Mouse (Mus musculus) liver, embryonic 16.5 days (tissue): ENCODE measurements around the gene Tmem150c. TPM values are rescaled to one million over a fixed set of nuclear protein-coding genes. Genes with fewer than 3 reads are reported as not detected.
A peak's percentile ranks its signal among the peaks of the same experiment; 100 is the strongest.

ENCODE experiments used
- ATAC-seq: fragments of 200-750 bp; cut with Nextera tagmentation; 2 replicates; pipeline ENCODE4 v1.8.0; 2017; ENCODE audit warnings: low read depth, mild to moderate bottlenecking, moderate number of reproducible peaks, moderate library complexity
- H3K27ac ChIP-seq: fragments of 300-500 bp; sonication (generic); 2 replicates; pipeline ENCODE4 v1.5.1; 2014; ENCODE audit warnings: mild to moderate bottlenecking, low read length
- H3K27me3 ChIP-seq: fragments of 300-500 bp; sonication (generic); 2 replicates; pipeline ENCODE4 v1.6.1; 2014; ENCODE audit warnings: low read depth, low read length, mixed read lengths; ENCODE audit not compliant: control insufficient read depth, insufficient read depth
- H3K36me3 ChIP-seq: fragments of 300-500 bp; sonication (generic); 2 replicates; pipeline ENCODE4 v1.6.1; 2014; ENCODE audit warnings: mild to moderate bottlenecking; ENCODE audit not compliant: control insufficient read depth, insufficient read depth
- H3K4me1 ChIP-seq: fragments of 300-500 bp; sonication (generic); 2 replicates; pipeline ENCODE4 v1.6.1; 2014; ENCODE audit warnings: low read depth, low read length, mixed read lengths; ENCODE audit not compliant: control insufficient read depth
- H3K4me2 ChIP-seq: fragments of 300-500 bp; sonication (generic); 2 replicates; pipeline ENCODE4 v1.6.1; 2014; ENCODE audit warnings: low read depth, low read length, mixed read lengths
- H3K4me3 ChIP-seq: fragments of 300-500 bp; sonication (generic); 2 replicates; pipeline ENCODE4 v1.5.1; 2014; ENCODE audit warnings: low read depth, mild to moderate bottlenecking, low read length
- H3K9ac ChIP-seq: fragments of 300-500 bp; sonication (generic); 2 replicates; pipeline ENCODE4 v1.6.1; 2014; ENCODE audit warnings: low read depth, low read length
- H3K9me3 ChIP-seq: fragments of 300-500 bp; sonication (generic); replicated peaks from 2 replicates; pipeline ENCODE4 v1.6.1; 2016; ENCODE audit warnings: low read length; ENCODE audit not compliant: control insufficient read depth
- WGBS: fragments of 180-500 bp; shearing (Covaris S2); extraction: QIAGEN DNeasy Blood & Tissue Kit; methylation state at CpG from one replicate; pipeline ENCODE4 v1.1.7; 2014; ENCODE audit not compliant: insufficient replicate concordance; 5-methylcytosine and 5-hydroxymethylcytosine counted together
- polyA plus RNA-seq: library from polyadenylated mRNA; unstranded; fragments of >200 nt; fragmentation: Nextera tagmentation; extraction: Ambion mirVana; gene quantifications from 2 replicates; pipeline ENCODE4 v1.2.1, GENCODE M21; 2015

Gene Tmem150c
- polyA plus RNA-seq, 1 experiment from 2014 or later = 0.67 TPM

- no peaks in the 10 kb centered on the region for H3K9me3 ChIP-seq
- H3K27me3 ChIP-seq = no peaks in the 10 kb centered on the region
- H3K36me3 ChIP-seq = no peaks in the 10 kb centered on the region
- no peak overlapping the region for H3K4me3 ChIP-seq
- ATAC-seq = no peak
- 30% methylated on average over 9 of the region's 9 CpGs for WGBS
- no peak overlapping the region for H3K4me2 ChIP-seq
- H3K27ac ChIP-seq = no peak overlapping the region
- H3K4me1 ChIP-seq = no peaks in the 10 kb centered on the region; the same call in 1 of the 2 replicates
- H3K9ac ChIP-seq = no peak overlapping the region
Observed at GRCm38 (mm10) chr5:100196397-100196796, 36.8 kb upstream of the Tmem150c start.

GRCm38 (mm10) chr5:100191438-100192190, 32.0 kb upstream of the Tmem150c start:
- no peaks in the 10 kb centered on the region for H3K27me3 ChIP-seq
- H3K9me3 ChIP-seq = no peaks in the 10 kb centered on the region
- WGBS = 68% methylated on average over 14 of the region's 14 CpGs
- H3K4me1 ChIP-seq = no peaks in the 10 kb centered on the region
- peak; percentile 74 for ATAC-seq
- peak overlapping the region; percentile 25; the same call in 1 of the 2 replicates for H3K27ac ChIP-seq
- no peak overlapping the region for H3K4me2 ChIP-seq
- H3K9ac ChIP-seq = no peak overlapping the region
- H3K36me3 ChIP-seq = no peaks in the 10 kb centered on the region
- no peak overlapping the region for H3K4me3 ChIP-seq

DNA sequence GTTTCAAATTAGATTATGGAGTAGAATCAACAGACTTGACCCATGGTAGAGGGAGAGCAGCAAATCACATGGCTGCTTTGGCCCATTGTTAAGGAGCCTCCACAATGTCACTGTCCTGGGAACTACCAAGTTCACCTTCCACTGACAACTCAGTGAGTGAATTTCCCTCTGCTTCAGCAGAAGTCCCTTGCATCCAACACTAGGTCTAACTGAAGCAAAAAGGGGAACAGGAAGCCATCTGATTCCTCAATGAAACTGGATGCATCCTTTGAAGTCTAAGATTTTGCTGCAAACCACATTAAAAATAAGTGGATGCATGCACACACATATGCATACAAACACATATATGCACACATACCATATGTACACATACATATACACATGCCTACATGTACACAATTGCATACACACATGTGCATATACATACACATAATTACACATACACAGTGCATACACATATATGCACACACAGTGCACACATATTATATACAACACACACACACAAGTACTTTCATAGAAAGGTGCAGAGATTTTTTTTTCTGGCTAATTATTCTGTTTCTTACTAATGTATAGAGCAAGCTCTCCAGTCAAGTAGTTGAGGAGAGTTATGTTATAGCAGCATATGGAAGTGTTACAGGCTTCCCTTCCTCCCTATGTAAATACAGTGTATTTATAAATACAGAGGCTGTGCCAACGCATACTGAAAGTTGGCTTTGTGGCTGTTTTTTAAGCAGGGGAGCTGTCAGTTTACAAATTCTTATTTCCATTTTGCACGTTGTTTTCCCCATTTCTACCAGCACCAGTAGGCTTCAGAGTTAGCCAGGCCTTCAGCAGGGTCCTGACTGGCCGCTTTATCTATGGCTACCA, 27.7 kb upstream of the Tmem150c start:
- Histone ChIP-seq H3K27me3 (no peaks in the 10 kb centered on the region), H3K27ac (no peak overlapping the region), H3K36me3 (no peaks in the 10 kb centered on the region), H3K4me3 (no peak overlapping the region), H3K4me2 (0 out of 2 replicates have a peak overlapping the region, but pooled peaks have one; percentile 1), H3K9me3 (no peaks in the 10 kb centered on the region), H3K9ac (no peak overlapping the region; the same call in 1 of the 2 replicates), H3K4me1 (no peaks in the 10 kb centered on the region)
- no peak for ATAC-seq
- 53% methylated on average over 3 of the region's 3 CpGs for WGBS

DNA sequence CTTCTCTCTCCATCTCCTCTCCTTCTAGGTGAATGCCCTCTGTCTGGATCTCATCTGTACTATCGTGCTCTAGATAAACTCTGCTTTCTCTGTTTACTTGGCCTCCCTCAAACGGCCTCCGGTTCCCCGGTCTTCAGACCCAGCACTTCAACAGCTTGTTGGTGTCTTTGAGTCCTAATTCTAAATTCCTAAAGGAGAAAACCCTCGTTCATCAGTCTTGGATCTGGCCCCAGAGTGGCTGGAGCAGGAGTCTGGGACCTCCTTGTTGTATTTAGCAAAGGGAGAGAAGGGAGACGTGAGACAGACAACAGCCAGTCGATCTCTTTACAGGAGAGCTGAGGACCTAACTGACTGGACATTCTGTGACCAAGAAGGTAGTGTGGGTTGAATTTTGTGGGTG, 27.0 kb upstream of the Tmem150c start:
- H3K4me2 ChIP-seq = peak overlapping the region; percentile 13; the same call in 1 of the 2 replicates
- no peaks in the 10 kb centered on the region for H3K27me3 ChIP-seq
- no peak overlapping the region for H3K4me3 ChIP-seq
- peak; percentile 30; the same call in 1 of the 2 replicates for ATAC-seq
- WGBS = 36% methylated on average over 7 of the region's 7 CpGs
- H3K36me3 ChIP-seq = no peaks in the 10 kb centered on the region
- no peaks in the 10 kb centered on the region for H3K9me3 ChIP-seq
- H3K4me1 ChIP-seq = no peaks in the 10 kb centered on the region; the same call in 1 of the 2 replicates
- no peak overlapping the region; the same call in 1 of the 2 replicates for H3K27ac ChIP-seq
- H3K9ac ChIP-seq = no peak overlapping the region; the same call in 1 of the 2 replicates

DNA sequence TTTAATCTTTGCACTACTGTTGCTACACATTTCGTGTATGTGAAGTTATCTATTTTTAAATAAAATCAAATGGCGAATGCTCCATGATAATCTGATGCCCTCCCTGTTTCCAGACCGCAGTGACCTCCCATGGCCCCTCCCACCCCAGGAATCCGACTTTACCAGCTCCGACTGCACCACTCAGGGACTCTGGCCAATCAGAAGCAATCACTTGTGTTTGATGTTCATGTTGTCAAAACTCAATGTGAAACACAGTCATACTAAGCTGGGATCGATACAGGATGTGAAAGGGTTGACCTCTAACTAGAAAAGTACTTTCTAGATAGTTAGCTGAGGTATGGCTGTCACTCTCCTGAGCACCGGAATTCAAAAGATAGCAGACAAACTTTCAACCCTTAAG, 26.3 kb upstream of the Tmem150c start:
- Histone ChIP-seq H3K27ac (peak overlapping the region; percentile 50), H3K4me2 (0 out of 2 replicates have a peak overlapping the region, but pooled peaks have one; percentile 13), H3K4me1 (no peaks in the 10 kb centered on the region; the same call in 1 of the 2 replicates), H3K27me3 (no peaks in the 10 kb centered on the region), H3K36me3 (no peaks in the 10 kb centered on the region), H3K9ac (no peak overlapping the region), H3K4me3 (no peak overlapping the region), H3K9me3 (no peaks in the 10 kb centered on the region)
- peak; percentile 88 for ATAC-seq
- 25% methylated on average over 7 of the region's 7 CpGs for WGBS

DNA sequence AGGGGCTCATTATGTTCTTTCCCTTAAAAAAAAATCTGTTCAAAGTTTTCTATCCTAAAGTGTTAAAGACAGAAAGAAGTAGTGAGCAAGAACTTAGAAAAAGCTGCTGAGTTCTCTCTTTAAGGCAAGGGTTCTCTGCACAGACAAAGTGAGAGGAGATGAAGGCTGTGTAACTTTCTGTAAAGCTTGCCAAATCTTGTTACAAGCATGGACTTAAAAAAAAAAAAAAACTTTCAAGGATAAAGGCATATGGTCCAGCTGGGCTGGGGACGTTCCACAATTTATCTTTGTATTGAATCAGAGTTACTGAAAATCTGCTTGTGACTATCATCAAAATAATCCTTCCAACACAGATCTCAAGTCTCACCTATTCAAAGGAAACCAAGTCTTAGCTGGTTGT, 21.4 kb upstream of the Tmem150c start:
- Histone ChIP-seq H3K4me1 (no peaks in the 10 kb centered on the region; the same call in 1 of the 2 replicates), H3K27me3 (no peaks in the 10 kb centered on the region), H3K36me3 (no peaks in the 10 kb centered on the region), H3K4me3 (no peak overlapping the region), H3K9ac (no peak overlapping the region), H3K9me3 (no peaks in the 10 kb centered on the region), H3K27ac (no peak overlapping the region), H3K4me2 (no peak overlapping the region)
- 44% methylated on average over 1 of the region's 1 CpGs for WGBS
- ATAC-seq = no peak

DNA sequence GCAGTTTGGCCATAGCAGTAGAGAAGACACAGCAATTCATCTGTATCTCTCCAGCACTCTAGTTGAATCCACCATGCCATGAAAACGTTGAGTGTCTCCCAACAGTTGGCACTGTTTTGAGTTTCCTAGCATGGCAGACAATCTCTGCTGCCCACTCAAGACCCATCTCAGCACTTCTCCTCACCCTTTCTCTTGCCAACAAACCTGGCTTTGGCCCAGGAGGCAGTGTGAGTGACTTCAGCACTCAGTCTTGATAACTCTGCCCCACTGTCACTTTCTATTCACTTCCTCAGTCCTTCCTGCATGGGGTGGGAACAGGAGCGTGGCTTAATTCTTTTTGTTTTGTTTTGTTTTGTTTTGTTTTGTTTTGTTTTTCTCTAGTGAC, 19.2 kb upstream of the Tmem150c start:
- WGBS = 34% methylated on average over 2 of the region's 2 CpGs
- Histone ChIP-seq H3K27ac (no peak overlapping the region), H3K27me3 (no peaks in the 10 kb centered on the region), H3K4me2 (no peak overlapping the region), H3K4me3 (no peak overlapping the region), H3K4me1 (no peaks in the 10 kb centered on the region; the same call in 1 of the 2 replicates), H3K9ac (no peak overlapping the region), H3K36me3 (no peaks in the 10 kb centered on the region), H3K9me3 (no peaks in the 10 kb centered on the region)
- no peak for ATAC-seq

- Histone ChIP-seq H3K4me1 (no peaks in the 10 kb centered on the region; the same call in 1 of the 2 replicates), H3K9me3 (no peaks in the 10 kb centered on the region), H3K36me3 (no peaks in the 10 kb centered on the region), H3K4me3 (no peak overlapping the region), H3K9ac (no peak overlapping the region), H3K27ac (no peak overlapping the region), H3K4me2 (no peak overlapping the region), H3K27me3 (no peaks in the 10 kb centered on the region)
- 50% methylated on average over 4 of the region's 4 CpGs for WGBS
- ATAC-seq = no peak
Observed at GRCm38 (mm10) chr5:100178122-100178780, 18.6 kb upstream of the Tmem150c start.
